ENCODE assay signal across 14 mouse cellular contexts in the genomic region with DNA sequence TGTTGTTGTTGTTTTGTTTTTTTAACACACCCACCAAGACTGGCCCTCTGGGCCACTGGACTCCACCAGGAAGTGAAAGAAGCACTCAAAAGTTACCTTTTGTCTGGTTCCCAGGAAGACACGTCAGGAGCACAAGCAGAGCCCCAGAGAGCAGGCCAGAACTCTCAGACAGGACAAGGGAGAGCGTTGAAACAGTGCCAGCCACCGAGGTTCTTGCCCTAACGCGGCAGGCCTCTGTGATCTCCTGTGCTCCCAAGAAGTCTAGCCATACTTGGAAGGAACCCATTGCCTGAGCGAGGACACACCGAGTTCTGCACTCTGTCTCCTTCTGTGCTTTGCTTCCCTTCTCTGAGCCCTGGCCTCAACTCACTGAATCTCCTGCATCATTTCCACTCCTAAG.
"Had no signal": no experiment of that assay in that cellular context is flagged by ENCODE, and none has a peak within 500 bp of the region (broad histone marks: within the 10 kb centered on the region; RNA-seq: fewer than 3 reads in every experiment).

No protein-coding gene starts in this region.

- DNase-seq: layer of hippocampus, postnatal 36 days; liver, embryonic 13.5 days; right cerebral cortex, adult 18-20 months; right cerebral cortex, postnatal 14 days; right cerebral cortex, postnatal 4 days; thymus, postnatal 25 days had no signal

- H3K27ac ChIP-seq: intestine, embryonic 15.5 days; left cerebral cortex, adult 2 months; liver, embryonic 13.5 days; midbrain, embryonic 12.5 days; midbrain, embryonic 15.5 days; neural tube, embryonic 12.5 days; neural tube, embryonic 15.5 days had no signal

- H3K36me3 ChIP-seq: intestine, embryonic 15.5 days; liver, embryonic 13.5 days; midbrain, embryonic 12.5 days; midbrain, embryonic 15.5 days; neural tube, embryonic 12.5 days; neural tube, embryonic 15.5 days had no signal

- ATAC-seq: hindbrain, embryonic 16.5 days; midbrain, embryonic 15.5 days had no signal

- H3K4me1 ChIP-seq: liver, embryonic 13.5 days; midbrain, embryonic 12.5 days; midbrain, embryonic 15.5 days; neural tube, embryonic 12.5 days; neural tube, embryonic 15.5 days had no signal

- H3K27me3 ChIP-seq: intestine, embryonic 15.5 days; liver, embryonic 13.5 days; midbrain, embryonic 12.5 days; midbrain, embryonic 15.5 days; neural tube, embryonic 12.5 days; neural tube, embryonic 15.5 days had no signal

- H3K9me3 ChIP-seq: intestine, embryonic 15.5 days; liver, embryonic 13.5 days; megakaryocyte, embryonic 14.5 days; midbrain, embryonic 12.5 days; midbrain, embryonic 15.5 days; neural tube, embryonic 12.5 days; neural tube, embryonic 15.5 days had no signal

- H3K4me3 ChIP-seq: intestine, embryonic 15.5 days; left cerebral cortex, adult 2 months; liver, embryonic 13.5 days; megakaryocyte, embryonic 14.5 days; midbrain, embryonic 12.5 days; midbrain, embryonic 15.5 days; neural tube, embryonic 12.5 days; neural tube, embryonic 15.5 days had no signal

- H3K9ac ChIP-seq: intestine, embryonic 15.5 days; liver, embryonic 13.5 days; midbrain, embryonic 12.5 days; midbrain, embryonic 15.5 days; neural tube, embryonic 12.5 days; neural tube, embryonic 15.5 days had no signal

- H3K4me2 ChIP-seq: intestine, embryonic 15.5 days; liver, embryonic 13.5 days; midbrain, embryonic 12.5 days; midbrain, embryonic 15.5 days; neural tube, embryonic 12.5 days; neural tube, embryonic 15.5 days had no signal
